Comparison of ENCODE assay signal across 9 mouse cellular contexts in the genomic region with DNA sequence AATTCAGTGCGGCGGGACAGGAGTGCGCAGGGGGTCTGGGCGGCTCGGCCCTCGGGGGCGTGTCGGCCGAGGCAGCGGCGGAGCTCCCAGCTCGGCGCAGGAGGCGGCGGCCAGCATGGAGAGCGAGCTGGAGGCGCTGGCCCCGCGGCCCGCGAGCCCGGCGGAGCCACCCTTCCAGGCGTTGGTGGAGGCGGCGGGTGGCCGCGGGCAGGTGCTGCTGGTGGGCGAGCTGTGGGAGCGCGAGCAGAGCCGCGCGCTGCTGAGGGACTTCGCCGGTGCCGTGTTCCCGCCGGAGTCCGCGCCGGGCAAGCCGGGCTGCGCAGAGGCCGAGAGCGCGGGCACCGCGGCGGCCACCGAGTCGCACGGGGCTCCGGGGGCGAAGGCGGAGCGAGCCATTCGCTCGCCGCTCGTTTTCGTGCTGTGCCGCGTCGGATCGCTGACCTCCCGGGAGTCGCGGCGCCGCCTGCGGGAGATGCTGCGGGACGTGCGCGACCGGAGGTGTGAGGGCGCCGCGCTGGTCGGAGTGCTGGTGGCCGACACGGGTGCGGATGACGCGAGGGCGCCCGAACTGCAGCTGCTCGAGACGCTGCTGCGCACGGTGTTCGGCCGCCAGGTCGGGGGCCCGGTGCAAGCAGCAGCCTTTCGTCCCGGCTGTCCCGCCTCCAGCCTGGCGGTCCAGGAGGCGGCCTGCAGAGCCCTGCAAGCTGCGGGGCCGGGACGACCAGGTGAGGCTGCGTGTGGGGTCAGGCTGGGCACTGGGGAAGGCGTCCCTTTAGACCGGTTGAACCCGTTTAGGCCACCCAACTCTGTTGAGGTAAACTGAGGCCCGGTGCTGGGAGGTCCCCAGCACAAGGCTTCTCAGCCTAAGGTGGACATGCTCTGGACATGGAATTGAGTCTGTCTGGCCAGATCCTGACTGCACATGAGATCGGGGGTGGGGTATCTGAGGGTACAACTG. TPM values are rescaled to one million over a fixed set of nuclear protein-coding genes. Genes with fewer than 3 reads are reported as not detected.
A peak's percentile ranks its signal among the peaks of the same experiment; 100 is the strongest.
DNase-seq lines count a peak whose midpoint lies in the region; ATAC-seq and TF ChIP-seq lines count a peak whose summit lies in the region.
"Had no signal": no experiment of that assay in that cellular context is flagged by ENCODE, and none has a peak within 500 bp of the region (broad histone marks: within the 10 kb centered on the region; RNA-seq: fewer than 3 reads in every experiment).

A gene (plus strand): TSS at position 16 of the 958 bp plus-strand sequence.

- ATAC-seq in embryonic facial prominence, embryonic 13.5 days (ENCODE audit: insufficient number of reproducible peaks, insufficient read depth, low FRiP score, low TSS enrichment, low read depth): peak; percentile 21; the same call in 1 of the 2 replicates
- peak; percentile 83 for ATAC-seq in hindbrain, embryonic 14.5 days (ENCODE audit: low FRiP score)
- ATAC-seq in limb, embryonic 14.5 days (ENCODE audit: low FRiP score, low read depth): peak; percentile 50; the same call in 1 of the 2 replicates
- ATAC-seq in midbrain, embryonic 16.5 days: peak; percentile 84

- H3K4me3 ChIP-seq in embryonic facial prominence, embryonic 13.5 days: peak within 1 kb of the TSS; percentile 59
- H3K4me3 ChIP-seq in hindbrain, embryonic 14.5 days (replicated peaks; ENCODE audit: low read length): peak within 1 kb of the TSS; percentile 68
- peak within 1 kb of the TSS; percentile 59 for H3K4me3 ChIP-seq in limb, embryonic 14.5 days (replicated peaks; ENCODE audit: low read length)
- H3K4me3 ChIP-seq in midbrain, embryonic 16.5 days (ENCODE audit: low read depth, low read length): peak within 1 kb of the TSS; percentile 69

- no peak for TF ChIP-seq POLR2A in limb, embryonic 14.5 days (IDR thresholded peaks at IDR 0.05; ENCODE audit: borderline replicate concordance, extremely low read depth, insufficient read depth, insufficient read length)

- H3K4me1 ChIP-seq in embryonic facial prominence, embryonic 13.5 days: peaks cover 10% of the 10 kb centered on the region
- H3K4me1 ChIP-seq in hindbrain, embryonic 14.5 days (replicated peaks; ENCODE audit: control insufficient read depth, insufficient read depth, low read length): peaks cover 7% of the 10 kb centered on the region; the same call in 1 of the 2 replicates
- no peaks in the 10 kb centered on the region for H3K4me1 ChIP-seq in limb, embryonic 14.5 days (ENCODE audit: control insufficient read depth, insufficient read depth, low read length)
- peaks cover 12% of the 10 kb centered on the region for H3K4me1 ChIP-seq in midbrain, embryonic 16.5 days (ENCODE audit: control insufficient read depth, insufficient read depth, low read length)

- H3K4me2 ChIP-seq in embryonic facial prominence, embryonic 13.5 days: peak within 1 kb of the TSS; percentile 98
- peak within 1 kb of the TSS; percentile 98 for H3K4me2 ChIP-seq in hindbrain, embryonic 14.5 days (replicated peaks)
- H3K4me2 ChIP-seq in limb, embryonic 14.5 days (replicated peaks; ENCODE audit: low read depth, low read length, severe bottlenecking): peak within 1 kb of the TSS; percentile 98
- H3K4me2 ChIP-seq in midbrain, embryonic 16.5 days (ENCODE audit: low read length): peak within 1 kb of the TSS; percentile 91

- WGBS in embryonic facial prominence, embryonic 13.5 days: under 1% methylated on average over 108 of the region's 110 CpGs
- WGBS in hindbrain, embryonic 14.5 days: under 1% methylated on average over 97 of the region's 110 CpGs
- under 1% methylated on average over 50 of the region's 110 CpGs for WGBS in limb, embryonic 14.5 days
- under 1% methylated on average over 98 of the region's 110 CpGs for WGBS in midbrain, embryonic 16.5 days

- H3K27me3 ChIP-seq in embryonic facial prominence, embryonic 13.5 days: peaks cover 64% of the 10 kb centered on the region
- H3K27me3 ChIP-seq in hindbrain, embryonic 14.5 days (ENCODE audit: control insufficient read depth, insufficient read depth, low read length): peaks cover 44% of the 10 kb centered on the region
- peaks cover 50% of the 10 kb centered on the region for H3K27me3 ChIP-seq in limb, embryonic 14.5 days (ENCODE audit: control insufficient read depth, insufficient read depth, low read length)
- peaks cover 23% of the 10 kb centered on the region for H3K27me3 ChIP-seq in midbrain, embryonic 16.5 days (ENCODE audit: control insufficient read depth, insufficient read depth, low read depth, low read length)

- peak within 1 kb of the TSS; percentile 72 for H3K9ac ChIP-seq in embryonic facial prominence, embryonic 13.5 days
- H3K9ac ChIP-seq in hindbrain, embryonic 14.5 days: peak within 1 kb of the TSS; percentile 74
- peak within 1 kb of the TSS; percentile 59 for H3K9ac ChIP-seq in limb, embryonic 14.5 days (ENCODE audit: low read depth, low read length, severe bottlenecking)
- H3K9ac ChIP-seq in midbrain, embryonic 16.5 days (ENCODE audit: low read depth, low read length): peak within 1 kb of the TSS; percentile 79

- DNase-seq in gastrocnemius, postnatal 10 days: peak; percentile 46
- no peak for DNase-seq in gastrocnemius, postnatal 25 days
- DNase-seq in Muller cell, postnatal 12 days (ENCODE audit: inconsistent ontology term): peak; percentile 44
- DNase-seq in hindbrain, embryonic 14.5 days (ENCODE audit: low spot score): no peak
- DNase-seq in limb, embryonic 14.5 days (ENCODE audit: low spot score): no peak
- peak; percentile 51 for DNase-seq in thymus, postnatal 4 days

- peaks cover 6% of the 10 kb centered on the region; the same call in 1 of the 2 replicates for H3K9me3 ChIP-seq in embryonic facial prominence, embryonic 13.5 days
- H3K9me3 ChIP-seq in hindbrain, embryonic 14.5 days (ENCODE audit: control insufficient read depth, low read length): peaks cover 5% of the 10 kb centered on the region; the same call in 1 of the 2 replicates
- peaks cover 7% of the 10 kb centered on the region; the same call in 1 of the 2 replicates for H3K9me3 ChIP-seq in limb, embryonic 14.5 days (ENCODE audit: control insufficient read depth, low read length)
- H3K9me3 ChIP-seq in midbrain, embryonic 16.5 days (replicated peaks; ENCODE audit: control insufficient read depth, low read length, poor library complexity, severe bottlenecking): peaks cover 8% of the 10 kb centered on the region; the same call in 1 of the 2 replicates

- H3K27ac ChIP-seq in embryonic facial prominence, embryonic 13.5 days: no peak within 1 kb of the TSS
- H3K27ac ChIP-seq in hindbrain, embryonic 14.5 days: peak within 1 kb of the TSS; percentile 43; the same call in 1 of the 2 replicates
- no peak within 1 kb of the TSS for H3K27ac ChIP-seq in limb, embryonic 14.5 days (replicated peaks; ENCODE audit: low read depth, low read length)
- H3K27ac ChIP-seq in midbrain, embryonic 16.5 days (ENCODE audit: low read length): peak within 1 kb of the TSS; percentile 45
- H3K27ac ChIP-seq: macrophage had no signal

- no peaks in the 10 kb centered on the region for H3K36me3 ChIP-seq in embryonic facial prominence, embryonic 13.5 days
- H3K36me3 ChIP-seq in hindbrain, embryonic 14.5 days (replicated peaks; ENCODE audit: control insufficient read depth, insufficient read depth): no peaks in the 10 kb centered on the region
- no peaks in the 10 kb centered on the region for H3K36me3 ChIP-seq in limb, embryonic 14.5 days (ENCODE audit: control insufficient read depth, insufficient read depth, low read length)
- H3K36me3 ChIP-seq in midbrain, embryonic 16.5 days (ENCODE audit: control insufficient read depth, insufficient read depth, low read length): no peaks in the 10 kb centered on the region

RNA-seq across cellular contexts. Expression of the gene that starts here (rescaled TPM):
- under 1 TPM; 0.09 to 0.12 TPM for total RNA-seq in gastrocnemius, postnatal 10 days (2021)
- total RNA-seq in gastrocnemius, postnatal 25 days (2021): not detected
- 0.42 and 0.61 TPM in 2 replicates for polyA plus RNA-seq in embryonic facial prominence, embryonic 13.5 days (2015; fragmentation: Nextera tagmentation; extraction: Ambion mirVana)
- 8.6 and 12.7 TPM in 2 replicates for polyA plus RNA-seq in hindbrain, embryonic 14.5 days (2014; fragmentation: Nextera tagmentation; extraction: Ambion mirVana)
- 0.57 and 0.93 TPM in 2 replicates for polyA plus RNA-seq in limb, embryonic 14.5 days (2012; rRNA removed)
- polyA plus RNA-seq in limb, embryonic 14.5 days (2014; fragmentation: Nextera tagmentation; extraction: Ambion mirVana): 0.32 and 0.50 TPM in 2 replicates
- 6.8 and 10.1 TPM in 2 replicates for polyA plus RNA-seq in midbrain, embryonic 16.5 days (2015; fragmentation: Nextera tagmentation; extraction: Ambion mirVana)
- polyA plus RNA-seq: macrophage had no signal

Comparison
In these comparisons a context has a peak if more than half of its experiments do, and no peak if none do; other contexts are left out.
1. Peak in DNase-seq in gastrocnemius, postnatal 10 days; RNA of the gene not detected or under 1 TPM.
2. Peak in ATAC-seq, H3K4me3 ChIP-seq, H3K9ac ChIP-seq and H3K4me2 ChIP-seq in embryonic facial prominence, embryonic 13.5 days; RNA of the gene not detected or under 1 TPM.
3. Peak in ATAC-seq, H3K4me3 ChIP-seq, H3K9ac ChIP-seq and H3K4me2 ChIP-seq in limb, embryonic 14.5 days; RNA of the gene not detected or under 1 TPM.
4. DNase-seq: peak in Muller cell, postnatal 12 days (single experiment) and thymus, postnatal 4 days (single experiment); none in gastrocnemius, postnatal 25 days (single experiment), hindbrain, embryonic 14.5 days (single experiment) and limb, embryonic 14.5 days (single experiment).
5. ATAC-seq: peak in every context shown above with its lines; median percentile 84 in midbrain, embryonic 16.5 days; 83 in hindbrain, embryonic 14.5 days; 50 in limb, embryonic 14.5 days; 21 in embryonic facial prominence, embryonic 13.5 days.
6. H3K27ac ChIP-seq: peak in hindbrain, embryonic 14.5 days (single experiment) and midbrain, embryonic 16.5 days (single experiment); none in embryonic facial prominence, embryonic 13.5 days (single experiment) and limb, embryonic 14.5 days (single experiment).
7. Peak in every context shown above with its lines, with median percentiles within 50 percentile points of each other: H3K4me2 ChIP-seq, H3K4me3 ChIP-seq and H3K9ac ChIP-seq.